Mouse (Mus musculus) olfactory bulb, adult 2 months (tissue): Measurements from ENCODE around the gene Lgals3bp.

Experiments
- CTCF ChIP-seq: fragments of 200-500 bp; IDR thresholded peaks from 2 replicates; pipeline ENCODE4 v1.5.1; 2012; ENCODE audit warnings: low read depth, mild to moderate bottlenecking, low read length, moderate library complexity; ENCODE audit not compliant: insufficient read depth
- POLR2A ChIP-seq: fragments of 200-500 bp; IDR thresholded peaks from 2 replicates; pipeline ENCODE4 v1.6.1; 2012; ENCODE audit warnings: mild to moderate bottlenecking, low read depth, low read length, moderate library complexity; ENCODE audit not compliant: insufficient read depth

- no peak for TF ChIP-seq CTCF
- no peak for TF ChIP-seq POLR2A
These were observed 29.4 kb upstream of the Lgals3bp start for GRCm38 (mm10) chr11:118431100-118431948.
